ENCODE assay signal across 10 mouse cellular contexts in the genomic region with DNA sequence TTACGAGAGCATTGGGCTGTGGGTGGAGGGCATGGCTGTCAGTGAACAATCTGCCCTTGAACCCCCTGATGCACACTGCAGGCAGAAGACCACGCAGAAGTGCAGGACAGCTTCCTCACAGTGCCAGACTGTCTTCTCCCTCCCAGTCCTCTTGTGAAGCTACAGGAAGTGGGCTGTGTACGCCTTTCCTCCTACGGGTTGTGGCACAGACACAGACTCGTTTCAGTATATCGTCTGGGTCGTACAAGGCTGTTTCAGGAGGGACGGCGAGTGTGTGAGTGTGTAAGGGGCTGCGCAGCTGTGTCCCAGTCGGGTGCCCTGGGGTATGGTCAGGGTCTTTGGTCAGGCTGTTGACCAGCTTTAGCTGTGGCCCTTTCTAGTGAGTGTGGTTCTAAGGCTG. TPM values are rescaled to one million over a fixed set of nuclear protein-coding genes. Genes with fewer than 3 reads are reported as not detected.
A peak's percentile ranks its signal among the peaks of the same experiment; 100 is the strongest.
DNase-seq lines count a peak whose midpoint lies in the region; ATAC-seq lines count a peak whose summit lies in the region.
"Had no signal": no experiment of that assay in that cellular context is flagged by ENCODE, and none has a peak within 500 bp of the region (broad histone marks: within the 10 kb centered on the region; RNA-seq: fewer than 3 reads in every experiment).

No protein-coding gene starts in this region.

- no peak overlapping the region; the same call in 1 of the 2 replicates for H3K4me3 ChIP-seq in heart, embryonic 16.5 days (ENCODE audit: low read length)
- H3K4me3 ChIP-seq in kidney, embryonic 14.5 days (ENCODE audit: low read length) = no peak overlapping the region

- DNase-seq in heart, postnatal 14 days = no peak
- DNase-seq in CD4-positive, CD25-positive, alpha-beta regulatory T cell, adult 2 months (ENCODE audit: low read depth, low spot score) = peak; percentile 80
- peak; percentile 81 for DNase-seq in induced T-regulatory cell, adult 2 months (ENCODE audit: low read depth)
- no peak for DNase-seq in testis, postnatal 10 days (ENCODE audit: low spot score)
- no peak for DNase-seq in urinary bladder, postnatal 4 days (ENCODE audit: low spot score in 2 of 2)
- DNase-seq: kidney, postnatal 25 days had no signal

- H3K9me3 ChIP-seq in heart, embryonic 16.5 days (replicated peaks; ENCODE audit: control insufficient read depth, low read length) = no peaks in the 10 kb centered on the region
- no peaks in the 10 kb centered on the region for H3K9me3 ChIP-seq in kidney, embryonic 14.5 days (ENCODE audit: control insufficient read depth, low read length)

- intact Hi-C loops in heart, postnatal 14 days (cut with DNase I) = loop anchor here (5.0 kb wide), 1 partner anchor 44 kb away; no protein-coding TSS in a partner anchor

- no peak overlapping the region for H3K27ac ChIP-seq in heart, embryonic 16.5 days (ENCODE audit: low read length)
- no peak overlapping the region for H3K27ac ChIP-seq in kidney, embryonic 14.5 days (ENCODE audit: low read depth, low read length)

- ATAC-seq in heart, embryonic 16.5 days (replicated peaks; ENCODE audit: extremely low read depth, insufficient read depth, low FRiP score) = no peak
- ATAC-seq in megakaryocyte progenitor cell, adult 5-6 weeks (replicated peaks; ENCODE audit: poor library complexity) = peak; percentile 11
- no peak for ATAC-seq in kidney, embryonic 14.5 days (ENCODE audit: low FRiP score, low TSS enrichment)
- ATAC-seq: forebrain, embryonic 14.5 days had no signal

- H3K9ac ChIP-seq in heart, embryonic 16.5 days (ENCODE audit: low read length) = no peak overlapping the region; the same call in 1 of the 2 replicates
- no peak overlapping the region for H3K9ac ChIP-seq in kidney, embryonic 14.5 days (ENCODE audit: low read depth, low read length)

- peak overlapping the region; percentile 24; the same call in 1 of the 2 replicates for H3K4me2 ChIP-seq in heart, embryonic 16.5 days (ENCODE audit: low read depth, low read length)
- H3K4me2 ChIP-seq in kidney, embryonic 14.5 days (replicated peaks; ENCODE audit: low read depth, low read length) = no peak overlapping the region; the same call in 1 of the 2 replicates

- peaks cover 5% of the 10 kb centered on the region; the same call in 1 of the 2 replicates for H3K36me3 ChIP-seq in heart, embryonic 16.5 days (ENCODE audit: control insufficient read depth, insufficient read depth)
- peaks cover 6% of the 10 kb centered on the region; the same call in 1 of the 2 replicates for H3K36me3 ChIP-seq in kidney, embryonic 14.5 days (ENCODE audit: control insufficient read depth, insufficient read depth, low read length)

- H3K27me3 ChIP-seq in heart, embryonic 16.5 days (ENCODE audit: control insufficient read depth, insufficient read depth, low read length) = no peaks in the 10 kb centered on the region
- no peaks in the 10 kb centered on the region for H3K27me3 ChIP-seq in kidney, embryonic 14.5 days (ENCODE audit: control insufficient read depth, insufficient read depth, low read length)

- WGBS in heart, embryonic 16.5 days = 59% methylated on average over 11 of the region's 11 CpGs
- WGBS in kidney, embryonic 14.5 days = 63% methylated on average over 11 of the region's 11 CpGs

- peaks cover 35% of the 10 kb centered on the region for H3K4me1 ChIP-seq in heart, embryonic 16.5 days (ENCODE audit: control insufficient read depth, insufficient read depth, low read length)
- H3K4me1 ChIP-seq in kidney, embryonic 14.5 days (ENCODE audit: control insufficient read depth, insufficient read depth, low read length) = peaks cover 33% of the 10 kb centered on the region

RNA-seq across cellular contexts. Expression of a gene that starts 3.1 kb away (rescaled TPM):
- polyA plus RNA-seq in heart, embryonic 16.5 days (2015; fragmentation: Nextera tagmentation; extraction: Ambion mirVana) = 29.4 and 30.3 TPM in 2 replicates
- total RNA-seq in heart, postnatal 14 days (2021) = 10 to 100 TPM; 30.3 to 33.2 TPM
- total RNA-seq in megakaryocyte progenitor cell, adult 5-6 weeks (2015) = 31.0 and 34.5 TPM in 2 replicates
- 48.2 and 58.6 TPM in 2 replicates for total RNA-seq in megakaryocyte progenitor cell, adult 5-6 weeks (2017)
- 20.3 and 31.6 TPM in 2 replicates for polyA plus RNA-seq in kidney, embryonic 14.5 days (2014; fragmentation: Nextera tagmentation; extraction: Ambion mirVana)

RNA-seq across cellular contexts. Expression of a gene that starts 6.0 kb away (rescaled TPM):
- 22.3 and 23.2 TPM in 2 replicates for polyA plus RNA-seq in heart, embryonic 16.5 days (2015; fragmentation: Nextera tagmentation; extraction: Ambion mirVana)
- total RNA-seq in heart, postnatal 14 days (2021) = 10 to 100 TPM; 28.1 to 30.9 TPM
- 16.0 and 18.9 TPM in 2 replicates for total RNA-seq in megakaryocyte progenitor cell, adult 5-6 weeks (2015)
- 25.1 and 26.2 TPM in 2 replicates for total RNA-seq in megakaryocyte progenitor cell, adult 5-6 weeks (2017)
- polyA plus RNA-seq in kidney, embryonic 14.5 days (2014; fragmentation: Nextera tagmentation; extraction: Ambion mirVana) = 11.9 and 13.0 TPM in 2 replicates

RNA-seq across cellular contexts. Expression of a gene that starts 23.1 kb away (rescaled TPM):
- 245 and 258 TPM in 2 replicates for polyA plus RNA-seq in heart, embryonic 16.5 days (2015; fragmentation: Nextera tagmentation; extraction: Ambion mirVana)
- 100 to 1,000 TPM; 109 to 139 TPM for total RNA-seq in heart, postnatal 14 days (2021)
- total RNA-seq in megakaryocyte progenitor cell, adult 5-6 weeks (2015) = 197 and 207 TPM in 2 replicates
- total RNA-seq in megakaryocyte progenitor cell, adult 5-6 weeks (2017) = 85.1 and 112 TPM in 2 replicates
- polyA plus RNA-seq in kidney, embryonic 14.5 days (2014; fragmentation: Nextera tagmentation; extraction: Ambion mirVana) = 274 and 346 TPM in 2 replicates

RNA-seq across cellular contexts. Expression of a gene that starts 34.7 kb away (rescaled TPM):
- 59.5 and 59.8 TPM in 2 replicates for polyA plus RNA-seq in heart, embryonic 16.5 days (2015; fragmentation: Nextera tagmentation; extraction: Ambion mirVana)
- total RNA-seq in heart, postnatal 14 days (2021) = 10 to 100 TPM; 24.7 to 24.9 TPM
- 13.8 and 19.0 TPM in 2 replicates for total RNA-seq in megakaryocyte progenitor cell, adult 5-6 weeks (2015)
- total RNA-seq in megakaryocyte progenitor cell, adult 5-6 weeks (2017) = 47.9 and 65.2 TPM in 2 replicates
- polyA plus RNA-seq in kidney, embryonic 14.5 days (2014; fragmentation: Nextera tagmentation; extraction: Ambion mirVana) = 52.4 and 56.0 TPM in 2 replicates

RNA-seq across cellular contexts. Expression of a gene that starts 35.0 kb away (rescaled TPM):
- polyA plus RNA-seq in heart, embryonic 16.5 days (2015; fragmentation: Nextera tagmentation; extraction: Ambion mirVana) = 0.75 and 1.1 TPM in 2 replicates
- total RNA-seq in heart, postnatal 14 days (2021) = 1 to 10 TPM; 1.4 to 2.1 TPM
- 0.61 and 1.5 TPM in 2 replicates for total RNA-seq in megakaryocyte progenitor cell, adult 5-6 weeks (2015)
- total RNA-seq in megakaryocyte progenitor cell, adult 5-6 weeks (2017) = 0.92 and 1.4 TPM in 2 replicates
- polyA plus RNA-seq in kidney, embryonic 14.5 days (2014; fragmentation: Nextera tagmentation; extraction: Ambion mirVana) = 1.6 and 2.7 TPM in 2 replicates

Comparison
In these comparisons a context has a peak if more than half of its experiments do, and no peak if none do; other contexts are left out.
1. DNase-seq: peak in CD4-positive, CD25-positive, alpha-beta regulatory T cell, adult 2 months (single experiment) and induced T-regulatory cell, adult 2 months (single experiment); none in heart, postnatal 14 days (0 of 2), testis, postnatal 10 days (single experiment) and urinary bladder, postnatal 4 days (0 of 2).